In the genomic region with DNA sequence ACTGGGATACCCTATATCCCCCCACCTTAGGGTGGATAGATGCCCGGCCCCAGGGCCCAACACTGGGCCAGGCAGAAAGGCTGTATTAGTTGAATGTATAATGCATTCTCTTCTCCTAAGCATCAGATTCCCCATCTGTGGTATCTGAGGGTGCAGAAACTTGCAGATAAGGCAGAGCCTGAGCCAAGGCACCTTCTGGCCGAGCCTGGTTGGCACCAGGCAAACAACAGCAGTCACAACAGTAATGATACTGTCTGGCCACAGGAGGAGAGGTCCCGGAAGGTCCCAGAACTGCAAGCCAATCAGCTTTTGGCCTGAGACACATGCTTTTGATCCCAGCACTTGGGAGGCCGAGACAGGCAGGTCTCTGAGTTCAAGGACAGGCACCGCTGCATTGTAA, we compare ENCODE assay signal across 26 mouse cellular contexts. TPM values are rescaled to one million over a fixed set of nuclear protein-coding genes. Genes with fewer than 3 reads are reported as not detected.
"Had no signal": no experiment of that assay in that cellular context is flagged by ENCODE, and none has a peak within 500 bp of the region (broad histone marks: within the 10 kb centered on the region; RNA-seq: fewer than 3 reads in every experiment).

No protein-coding gene starts in this region.

- ATAC-seq: hindbrain, embryonic 16.5 days; hindbrain, postnatal 0 days; inflammation-experienced regulatory T-cells, adult 6 months; intestine, embryonic 15.5 days; intestine, embryonic 16.5 days; intestine, postnatal 0 days had no signal

- DNase-seq: heart, postnatal 10 days; heart, postnatal 14 days; heart, postnatal 36 days; heart, postnatal 4 days; kidney, adult 11 months; kidney, adult 18-20 months; kidney, adult 2 months; kidney, adult 8-10 months; kidney, adult 9 months; kidney, postnatal 10 days; kidney, postnatal 14 days; kidney, postnatal 25 days; kidney, postnatal 36 days; kidney, postnatal 4 days; layer of hippocampus, adult 9-11 months; layer of hippocampus, postnatal 36 days had no signal

RNA-seq across cellular contexts. Expression of gene Onecut3, which starts 38.9 kb away (rescaled TPM):
- total RNA-seq: heart, postnatal 10 days; heart, postnatal 14 days; heart, postnatal 36 days; hematopoietic stem cell, adult 5-6 weeks; layer of hippocampus, adult 2 months; layer of hippocampus, postnatal 14 days; layer of hippocampus, postnatal 25 days had no signal
